Mouse (Mus musculus): Measurements from ENCODE around the gene Dhx37. TPM values are rescaled to one million over a fixed set of nuclear protein-coding genes. Genes with fewer than 3 reads are reported as not detected.

Gene Dhx37
- 80.8 and 108 TPM in 2 replicates for polyA plus RNA-seq (2012)

DNA sequence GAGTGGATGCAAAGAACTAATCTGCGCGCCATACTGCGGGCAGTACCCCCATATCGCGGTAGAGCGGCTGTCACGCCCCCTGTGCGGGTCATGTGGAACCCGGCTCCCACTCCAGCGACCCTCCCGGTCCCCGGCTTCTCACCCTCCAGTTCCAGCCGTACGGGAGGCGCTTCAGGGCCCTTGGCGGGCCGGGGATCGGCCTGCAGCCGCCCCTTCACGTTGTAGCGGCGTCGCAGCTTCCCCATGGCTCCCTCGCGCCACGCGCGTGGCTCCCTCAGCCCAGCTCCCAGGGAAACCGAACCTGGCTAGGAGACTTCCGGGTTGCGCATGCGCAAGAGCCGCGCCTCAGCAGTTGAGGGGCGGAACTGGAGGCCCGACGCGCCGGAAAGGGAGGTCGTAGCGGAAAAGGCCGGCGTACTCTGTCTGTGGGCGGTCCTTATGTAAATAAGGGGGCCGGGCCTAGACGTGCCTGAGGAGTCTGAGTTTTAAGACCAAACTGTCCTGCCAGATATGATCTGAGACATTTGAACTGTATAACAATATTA, at the start of gene Dhx37:
Gene Dhx37, minus strand, starts transcription at position 329 of the 545 bp plus-strand sequence.
- TF ChIP-seq GATA1 (IDR thresholded peaks at IDR 0.05; ENCODE audit: low read length): no peak

DNA sequence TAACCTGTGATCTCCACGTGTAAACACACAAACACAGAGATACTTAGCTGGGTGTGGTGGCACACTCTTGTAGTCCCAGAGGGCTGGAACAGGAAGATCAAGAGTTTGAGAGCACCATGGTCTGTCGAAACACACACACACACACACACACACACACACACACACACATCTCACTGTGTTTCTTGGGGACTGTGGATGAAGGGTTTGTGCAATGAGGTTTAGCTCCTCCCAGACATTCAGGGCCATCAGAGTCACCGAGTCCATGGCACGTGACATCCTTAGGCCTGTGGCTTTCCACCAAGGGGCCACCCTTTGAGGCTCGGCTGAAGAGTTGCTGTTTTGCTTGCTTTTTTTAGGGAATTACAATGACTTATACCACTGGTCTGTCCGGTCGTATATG, 48.6 kb upstream of the Dhx37 start:
- no peak for TF ChIP-seq GATA1 (IDR thresholded peaks at IDR 0.05; ENCODE audit: low read length)

DNA sequence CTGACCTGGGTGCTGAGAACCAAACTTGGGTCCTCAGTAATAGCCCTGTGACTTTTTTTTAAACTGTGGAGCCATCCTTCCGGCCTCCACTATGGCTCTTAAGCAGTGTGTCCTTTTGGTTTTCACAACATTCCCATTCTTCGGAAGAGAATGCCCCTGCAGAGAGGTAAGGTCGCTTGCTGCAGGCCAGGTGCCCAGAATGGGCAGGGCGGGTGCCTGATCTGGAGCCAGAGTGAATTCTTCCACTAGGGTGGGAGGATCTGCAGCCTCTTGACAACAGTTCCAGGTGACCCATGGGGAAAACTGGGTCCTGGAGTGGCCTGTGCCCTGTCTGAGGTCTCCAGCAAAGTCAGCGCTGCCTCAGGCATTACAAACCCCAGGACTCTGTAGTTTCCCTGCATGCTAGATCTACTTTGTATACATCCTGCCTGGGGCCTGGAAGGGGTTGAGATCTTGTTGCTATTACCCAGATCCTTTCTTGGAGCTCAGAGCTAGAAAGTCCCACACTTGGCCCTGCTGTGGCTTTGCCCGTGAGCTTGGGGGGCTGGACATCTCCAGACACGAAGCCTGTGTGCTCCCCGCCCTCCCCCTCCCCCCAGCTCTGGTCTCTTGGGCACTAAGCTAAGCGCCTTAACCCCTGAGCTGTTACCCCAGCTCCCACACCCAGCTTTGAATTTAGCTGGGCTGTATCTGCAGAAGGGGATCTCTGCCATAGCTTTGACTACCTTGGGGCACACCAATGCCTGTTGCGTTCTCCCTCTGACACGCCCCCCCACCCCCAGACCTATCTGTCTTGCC, 46.7 kb upstream of the Dhx37 start:
- TF ChIP-seq GATA1 (IDR thresholded peaks at IDR 0.05; ENCODE audit: low read length): no peak

DNA sequence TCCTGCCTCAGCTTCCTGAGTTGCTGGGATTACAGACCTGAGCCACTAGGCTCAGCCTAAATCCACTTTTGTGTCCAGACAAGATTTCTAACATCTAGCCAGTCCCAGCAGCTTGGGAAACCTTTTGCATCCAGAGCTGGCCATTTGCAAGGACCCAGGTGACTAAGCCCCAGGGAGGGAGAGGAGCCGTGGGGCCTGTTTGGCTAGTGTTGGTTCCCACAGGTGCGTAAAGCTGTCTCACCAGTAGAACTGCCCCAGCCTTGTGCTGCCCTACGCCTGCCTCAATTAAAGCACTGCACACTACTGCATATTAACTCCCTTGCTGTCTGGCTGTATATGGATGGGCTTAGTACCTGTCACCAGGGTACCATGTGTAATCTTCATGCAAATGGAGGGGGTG, 45.5 kb upstream of the Dhx37 start:
- no peak for TF ChIP-seq GATA1 (IDR thresholded peaks at IDR 0.05; ENCODE audit: low read length)

DNA sequence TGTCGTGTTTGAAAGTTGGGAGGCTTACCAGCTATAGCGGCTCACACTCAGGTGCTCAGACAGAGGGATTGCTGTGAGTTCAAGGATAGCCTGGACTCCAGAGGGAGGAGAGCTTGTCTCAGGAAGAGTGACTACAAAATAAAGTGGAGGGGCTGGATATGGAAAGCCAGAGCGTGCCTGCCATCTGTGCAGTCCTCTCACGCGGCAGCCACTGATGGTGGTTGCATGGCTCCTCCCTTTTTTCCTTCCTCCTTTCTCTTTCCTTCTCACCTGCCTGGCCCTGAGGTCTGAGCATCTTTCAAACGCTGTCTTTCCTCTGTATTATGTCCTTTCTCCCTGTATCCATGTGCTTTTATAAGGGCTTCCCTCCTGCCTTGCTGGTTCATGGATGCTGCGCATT, 44.1 kb upstream of the Dhx37 start:
- TF ChIP-seq GATA1 (IDR thresholded peaks at IDR 0.05; ENCODE audit: low read length): no peak

DNA sequence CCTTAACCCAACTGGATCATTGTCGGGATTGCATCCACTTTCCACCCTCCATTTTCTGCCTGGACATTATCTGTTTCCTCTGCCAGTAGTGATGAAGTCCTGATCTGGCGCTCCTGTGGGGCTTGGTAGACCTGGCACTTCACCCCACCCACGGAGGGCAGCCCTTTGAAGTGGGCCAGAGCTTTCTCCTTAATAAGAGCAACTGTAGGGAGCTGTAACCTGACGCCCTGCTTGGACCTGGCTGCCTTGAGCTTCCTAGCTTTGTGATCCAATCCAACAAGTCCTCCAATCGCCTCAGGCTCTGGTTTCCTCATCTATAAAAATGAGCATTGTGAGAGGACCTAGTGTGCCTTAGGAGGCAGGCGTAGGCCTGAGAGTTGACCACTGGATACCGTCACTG, 43.6 kb upstream of the Dhx37 start:
- TF ChIP-seq GATA1 (IDR thresholded peaks at IDR 0.05; ENCODE audit: low read length): no peak

DNA sequence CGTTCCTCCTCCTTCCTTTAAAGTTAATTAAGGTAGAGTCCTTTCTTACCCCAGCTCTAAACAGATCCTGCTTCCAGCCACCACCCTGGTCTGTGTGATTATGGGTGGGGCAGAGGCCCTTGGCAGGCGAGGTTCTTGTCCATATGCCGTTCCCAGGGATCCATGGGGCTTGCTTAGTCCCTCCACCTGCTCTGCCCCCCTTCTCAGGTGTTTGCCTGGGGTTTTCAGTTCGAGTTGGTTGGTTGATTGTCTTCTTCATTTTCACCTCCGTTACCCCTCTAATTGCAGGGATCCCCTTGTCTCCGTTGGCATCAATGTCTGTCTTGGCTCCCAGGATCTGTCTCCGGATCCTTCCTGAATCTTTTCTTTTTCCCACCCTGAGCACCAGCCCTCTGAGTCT, 42.9 kb upstream of the Dhx37 start:
- TF ChIP-seq GATA1 (IDR thresholded peaks at IDR 0.05; ENCODE audit: low read length): no peak

DNA sequence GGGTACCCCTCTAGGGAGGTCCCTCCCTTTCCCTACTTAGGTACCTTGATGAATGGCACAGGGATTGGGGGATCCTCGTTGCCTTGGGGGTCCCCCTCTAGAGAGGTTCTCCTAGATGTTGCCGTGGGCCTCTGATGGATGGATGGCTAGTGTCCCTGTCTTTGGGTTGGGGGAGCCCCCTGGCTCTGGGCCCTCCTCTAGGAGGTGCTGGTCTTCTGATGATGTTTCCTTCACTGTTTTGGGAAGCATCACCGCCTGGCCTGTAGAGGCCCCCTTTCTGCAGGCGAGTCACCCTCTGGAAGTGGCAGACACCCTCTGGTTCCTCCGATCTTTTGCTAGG, 42.3 kb upstream of the Dhx37 start:
- no peak for TF ChIP-seq GATA1 (IDR thresholded peaks at IDR 0.05; ENCODE audit: low read length)

DNA sequence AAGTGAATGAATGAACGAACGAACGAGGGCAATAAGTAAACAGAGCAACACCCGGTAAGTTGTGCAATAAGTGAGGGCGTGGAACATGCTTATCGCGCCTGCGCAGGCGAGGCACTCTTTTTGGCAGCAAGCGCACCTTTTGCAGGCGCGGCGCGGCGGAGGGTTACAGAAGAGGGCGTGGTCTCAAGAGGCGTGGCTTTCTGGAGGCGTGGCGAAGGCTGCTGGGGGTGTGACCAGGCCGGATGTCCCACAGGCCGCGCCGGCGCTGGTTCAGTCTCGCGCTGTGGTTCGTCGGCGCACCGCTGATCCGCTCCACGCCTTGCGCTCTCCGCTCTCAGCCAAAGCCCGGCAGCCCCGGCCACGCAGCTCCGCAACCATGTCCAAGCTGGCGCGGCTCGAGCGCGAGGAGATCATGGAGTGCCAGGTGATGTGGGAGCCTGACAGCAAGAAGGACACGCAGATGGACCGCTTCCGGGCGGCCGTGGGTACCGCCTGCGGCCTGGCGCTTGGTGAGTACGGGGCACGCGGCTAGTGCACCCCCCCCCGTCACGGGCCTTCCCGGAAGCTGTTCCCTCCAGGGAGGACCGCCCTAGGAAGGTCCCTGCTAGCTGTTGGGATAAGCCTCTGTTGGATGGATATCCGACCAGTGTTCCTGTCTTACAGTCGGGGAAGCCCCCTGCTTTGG, 41.8 kb upstream of the Dhx37 start, which contains the start of gene Aacs:
Gene Aacs, plus strand, starts transcription at position 214 of the 685 bp plus-strand sequence.
- no peak for TF ChIP-seq GATA1 (IDR thresholded peaks at IDR 0.05; ENCODE audit: low read length)

DNA sequence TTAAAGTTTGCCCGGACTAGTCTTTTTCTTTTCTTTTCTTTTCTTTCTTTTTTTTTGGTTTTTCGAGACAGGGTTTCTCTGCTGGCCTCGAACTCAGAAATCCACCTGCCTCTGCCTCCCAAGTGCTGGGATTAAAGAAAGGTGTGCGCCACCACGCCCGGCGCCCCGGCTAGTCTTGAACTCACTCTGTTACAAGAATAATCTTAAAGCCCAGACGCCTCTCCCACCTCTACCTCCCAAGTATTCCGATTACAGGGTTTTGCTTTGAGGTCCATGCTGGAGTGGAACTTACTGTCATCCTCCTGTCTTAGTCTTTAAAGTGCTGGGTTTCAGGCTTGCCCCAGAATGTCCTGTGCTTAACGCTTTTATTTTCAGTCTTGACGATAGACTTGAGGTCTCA, 41.1 kb upstream of the Dhx37 start:
- TF ChIP-seq GATA1 (IDR thresholded peaks at IDR 0.05; ENCODE audit: low read length): no peak

DNA sequence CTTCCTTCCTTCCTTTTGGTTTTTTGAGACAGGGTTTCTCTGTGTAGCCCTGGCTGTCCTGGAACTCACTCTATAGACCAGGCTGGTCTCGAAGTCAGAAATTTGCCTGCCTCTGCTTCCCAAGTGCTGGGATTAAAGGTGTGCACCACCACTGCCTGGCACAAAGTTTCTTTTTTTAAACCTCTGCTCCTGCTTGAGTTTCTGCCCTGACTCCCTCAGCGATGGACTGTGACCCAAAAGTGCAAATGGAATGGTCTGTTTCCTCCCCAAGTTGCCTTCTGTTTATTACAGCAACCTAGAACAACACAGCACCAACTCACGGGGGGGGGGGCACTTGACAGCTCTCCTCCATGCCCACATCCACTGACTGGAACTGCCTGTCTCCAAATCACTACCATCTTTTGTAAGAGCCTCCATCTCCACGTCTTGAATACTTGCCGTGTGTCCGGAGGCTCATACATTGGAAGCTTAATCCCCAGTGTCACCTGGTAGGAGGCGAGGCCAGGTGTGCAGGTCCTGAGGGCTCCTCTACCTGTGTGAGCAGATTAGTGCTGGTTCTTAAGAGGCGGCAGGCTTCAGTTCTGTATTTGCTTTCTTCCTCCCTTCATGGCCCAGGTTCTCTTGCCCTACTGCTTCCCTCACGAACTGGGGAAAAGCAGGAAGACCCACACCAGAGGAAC, 39.0 kb upstream of the Dhx37 start:
- TF ChIP-seq GATA1 (IDR thresholded peaks at IDR 0.05; ENCODE audit: low read length): no peak

DNA sequence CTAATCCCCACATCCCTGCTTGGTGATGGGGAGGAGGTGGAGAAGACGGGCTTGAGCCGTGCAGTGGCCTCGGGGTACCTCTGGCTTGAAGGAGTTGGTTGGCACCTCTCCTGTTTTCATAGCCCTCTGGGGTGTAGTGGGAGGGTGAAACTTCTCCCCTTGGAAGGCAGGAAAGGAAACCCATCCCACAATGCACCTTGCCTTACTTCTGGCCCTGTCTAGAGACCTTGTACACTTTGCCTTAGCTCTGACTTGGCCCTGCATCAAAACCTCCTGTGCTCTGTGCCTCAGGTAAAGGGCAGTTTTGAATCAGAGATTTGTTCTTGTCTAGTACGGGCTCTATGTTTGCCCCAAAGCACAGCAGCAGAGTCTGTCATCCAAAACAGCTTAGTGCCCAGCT, 36.8 kb upstream of the Dhx37 start:
- TF ChIP-seq GATA1 (IDR thresholded peaks at IDR 0.05; ENCODE audit: low read length): no peak

DNA sequence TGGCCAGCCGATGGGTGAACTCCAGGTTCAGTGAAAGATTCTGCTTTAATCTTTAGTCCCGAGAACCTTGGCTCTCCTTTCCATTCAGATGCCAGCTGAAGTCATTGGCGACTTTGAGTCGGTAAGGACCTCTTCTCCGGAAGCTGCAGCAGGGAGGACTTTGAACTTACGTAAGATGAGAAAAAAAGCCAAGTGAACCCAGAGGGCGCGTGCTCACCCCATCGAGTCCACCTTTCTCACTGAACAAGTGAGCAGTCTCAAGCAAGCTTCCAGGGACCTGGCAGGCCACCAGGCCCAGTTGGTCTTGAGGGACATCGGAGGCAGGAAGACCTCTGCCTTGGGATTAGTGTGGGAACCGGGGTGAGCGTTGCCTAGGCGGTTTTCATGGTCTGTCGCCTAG, 33.3 kb upstream of the Dhx37 start:
- no peak for TF ChIP-seq GATA1 (IDR thresholded peaks at IDR 0.05; ENCODE audit: low read length)

DNA sequence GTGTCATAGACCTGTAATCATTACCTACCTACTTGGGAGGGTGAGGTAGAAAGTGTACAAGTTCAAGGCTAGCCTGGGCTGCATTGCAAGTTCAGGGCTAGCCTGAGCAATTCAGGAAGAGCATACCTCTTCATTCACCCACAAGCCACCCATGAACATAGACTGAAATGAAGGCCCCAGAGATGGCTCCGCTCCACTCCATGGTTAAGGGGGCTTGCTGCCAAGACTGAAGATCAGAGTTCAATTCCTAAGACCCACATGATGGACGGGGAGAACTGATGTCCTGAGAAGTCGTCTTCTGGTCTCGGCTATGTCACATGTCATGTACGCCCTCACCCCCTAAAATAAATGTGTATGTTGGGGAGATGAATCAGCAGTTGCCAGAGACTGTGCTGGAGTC, 32.6 kb upstream of the Dhx37 start:
- TF ChIP-seq GATA1 (IDR thresholded peaks at IDR 0.05; ENCODE audit: low read length): no peak

DNA sequence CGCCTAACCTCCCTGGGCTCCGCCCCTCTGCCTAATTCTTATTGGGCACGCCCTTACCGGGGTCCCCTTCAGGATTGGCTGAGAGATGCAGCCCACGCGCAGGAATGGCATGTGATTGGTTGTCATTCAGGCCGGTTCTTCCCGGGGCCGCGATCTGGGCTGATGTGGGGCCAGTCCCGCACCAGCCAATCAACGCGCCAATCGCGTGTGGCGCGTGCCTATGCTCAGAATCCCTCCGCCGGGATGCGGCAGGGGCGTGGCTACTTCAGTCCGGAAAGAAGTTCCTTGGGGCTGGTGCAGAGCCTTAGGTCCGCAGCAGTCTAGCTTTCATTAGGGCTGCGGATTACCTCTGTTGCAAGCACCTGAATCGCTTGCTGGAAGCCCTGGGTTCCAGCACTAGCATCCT, 31.8 kb upstream of the Dhx37 start:
- TF ChIP-seq GATA1 (IDR thresholded peaks at IDR 0.05; ENCODE audit: low read length): no peak

DNA sequence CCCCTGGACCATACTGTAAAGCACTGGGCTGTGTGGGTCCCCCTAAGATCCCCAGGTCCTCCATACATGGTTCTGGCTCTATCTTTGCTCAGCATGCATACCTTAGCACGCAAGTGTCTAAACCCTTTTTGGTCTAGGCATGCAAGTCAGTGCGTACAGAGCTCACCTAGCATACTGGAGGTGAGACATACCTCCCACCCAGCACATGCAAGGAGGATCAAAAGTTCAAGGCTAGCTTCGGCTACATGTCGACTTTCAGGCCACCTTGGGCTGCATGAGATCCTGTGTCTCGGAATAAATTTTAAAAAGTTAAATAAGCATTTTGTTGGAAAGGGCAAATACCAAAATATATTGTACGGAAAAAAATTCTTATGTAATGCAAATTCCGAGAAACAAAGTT, 31.3 kb upstream of the Dhx37 start:
- TF ChIP-seq GATA1 (IDR thresholded peaks at IDR 0.05; ENCODE audit: low read length): no peak
